10 mouse cellular contexts compared by ENCODE assay signal in genomic region chr4:140283398-140283797, GRCm38 (mm10). TPM values are rescaled to one million over a fixed set of nuclear protein-coding genes. Genes with fewer than 3 reads are reported as not detected.
DNase-seq lines count a peak whose midpoint lies in the region; ATAC-seq and TF ChIP-seq lines count a peak whose summit lies in the region.
"Had no signal": no experiment of that assay in that cellular context is flagged by ENCODE, and none has a peak within 500 bp of the region (broad histone marks: within the 10 kb centered on the region; RNA-seq: fewer than 3 reads in every experiment).

No protein-coding gene starts in this region.

- TF ChIP-seq CTCF in liver, adult 2 months (IDR thresholded peaks at IDR 0.05; ENCODE audit: low read depth, low read length) = no peak
- no peak for TF ChIP-seq CTCF in cerebellum, adult 2 months (IDR thresholded peaks at IDR 0.05; ENCODE audit: borderline replicate concordance, insufficient read depth, low read depth, low read length)

- H3K4me3 ChIP-seq in forebrain, embryonic 11.5 days (ENCODE audit: low read depth, low read length) = no peak overlapping the region
- H3K4me3 ChIP-seq in forebrain, embryonic 13.5 days = no peak overlapping the region
- H3K4me3 ChIP-seq in liver, adult 2 months (ENCODE audit: insufficient read depth, low read depth, low read length) = no peak overlapping the region
- no peak overlapping the region for H3K4me3 ChIP-seq in cerebellum, adult 2 months (replicated peaks; ENCODE audit: insufficient read depth, low read depth, low read length)
- H3K4me3 ChIP-seq in forebrain, embryonic 14.5 days (ENCODE audit: low read depth, low read length) = no peak overlapping the region
- H3K4me3 ChIP-seq: embryonic facial prominence, embryonic 15.5 days had no signal

- no peak overlapping the region for H3K9ac ChIP-seq in forebrain, embryonic 11.5 days (ENCODE audit: low read length)
- H3K9ac ChIP-seq in forebrain, embryonic 13.5 days = no peak overlapping the region
- H3K9ac ChIP-seq in liver, adult 2 months (ENCODE audit: low read depth, low read length) = no peak overlapping the region
- no peak overlapping the region for H3K9ac ChIP-seq in forebrain, embryonic 14.5 days (ENCODE audit: low read length)
- H3K9ac ChIP-seq: embryonic facial prominence, embryonic 15.5 days had no signal

- no peaks in the 10 kb centered on the region for H3K36me3 ChIP-seq in forebrain, embryonic 11.5 days (ENCODE audit: control insufficient read depth, insufficient read depth, low read length)
- H3K36me3 ChIP-seq in forebrain, embryonic 13.5 days (ENCODE audit: poor library complexity, severe bottlenecking) = no peaks in the 10 kb centered on the region
- H3K36me3 ChIP-seq in liver, adult 2 months (ENCODE audit: control insufficient read depth, insufficient read depth, low read length) = no peaks in the 10 kb centered on the region
- no peaks in the 10 kb centered on the region for H3K36me3 ChIP-seq in forebrain, embryonic 14.5 days (ENCODE audit: control insufficient read depth, insufficient read depth, low read length)
- H3K36me3 ChIP-seq: embryonic facial prominence, embryonic 15.5 days had no signal

- H3K4me1 ChIP-seq in forebrain, embryonic 11.5 days (replicated peaks; ENCODE audit: control insufficient read depth, insufficient read depth, low read length) = no peaks in the 10 kb centered on the region
- peaks cover 9% of the 10 kb centered on the region; the same call in 1 of the 2 replicates for H3K4me1 ChIP-seq in forebrain, embryonic 13.5 days
- H3K4me1 ChIP-seq in liver, adult 2 months (ENCODE audit: control insufficient read depth, insufficient read depth, low read length) = no peaks in the 10 kb centered on the region
- no peaks in the 10 kb centered on the region for H3K4me1 ChIP-seq in cerebellum, adult 2 months (ENCODE audit: control insufficient read depth, insufficient read depth, low read length)
- peaks cover 6% of the 10 kb centered on the region for H3K4me1 ChIP-seq in forebrain, embryonic 14.5 days (ENCODE audit: control insufficient read depth, insufficient read depth, low read length)
- H3K4me1 ChIP-seq: embryonic facial prominence, embryonic 15.5 days had no signal

- H3K27ac ChIP-seq in forebrain, embryonic 11.5 days (ENCODE audit: low read depth, low read length) = no peak overlapping the region
- no peak overlapping the region for H3K27ac ChIP-seq in forebrain, embryonic 13.5 days
- no peak overlapping the region for H3K27ac ChIP-seq in liver, adult 2 months (replicated peaks; ENCODE audit: insufficient read depth, low read depth, low read length)
- no peak overlapping the region for H3K27ac ChIP-seq in cerebellum, adult 2 months (ENCODE audit: insufficient read depth, low read length)
- H3K27ac ChIP-seq in forebrain, embryonic 14.5 days (ENCODE audit: low read depth, low read length) = no peak overlapping the region
- H3K27ac ChIP-seq: embryonic facial prominence, embryonic 15.5 days; macrophage had no signal

- TF ChIP-seq POLR2A in liver, adult 2 months (IDR thresholded peaks at IDR 0.05; ENCODE audit: extremely low read depth, insufficient read depth, low read length) = no peak
- TF ChIP-seq POLR2A in cerebellum, adult 2 months (IDR thresholded peaks at IDR 0.05; ENCODE audit: borderline replicate concordance, insufficient read depth, low read length) = no peak

- DNase-seq in forebrain, embryonic 11.5 days (ENCODE audit: low spot score) = peak; percentile 75
- peak; percentile 17 for DNase-seq in 416B (ENCODE audit: low read depth)
- peak; percentile 60 for DNase-seq in embryo, embryonic 11.5 days (ENCODE audit: low read depth, low spot score)
- DNase-seq in liver, adult 2 months (ENCODE audit: extremely low read depth, low read depth, low spot score) = peak; percentile 17
- DNase-seq in cerebellum, adult 2 months = no peak
- no peak for DNase-seq in spleen, postnatal 4 days (ENCODE audit: low spot score in 2 of 2)
- no peak for DNase-seq in forebrain, embryonic 14.5 days (ENCODE audit: low spot score)

- no peaks in the 10 kb centered on the region for H3K79me2 ChIP-seq in liver, adult 2 months (ENCODE audit: control insufficient read depth, insufficient read depth, low read length)

- no peak overlapping the region for H3K4me2 ChIP-seq in forebrain, embryonic 11.5 days (ENCODE audit: low read depth, low read length, severe bottlenecking)
- H3K4me2 ChIP-seq in forebrain, embryonic 13.5 days = no peak overlapping the region
- no peak overlapping the region for H3K4me2 ChIP-seq in forebrain, embryonic 14.5 days (ENCODE audit: low read length)
- H3K4me2 ChIP-seq: embryonic facial prominence, embryonic 15.5 days had no signal

- ATAC-seq in forebrain, embryonic 11.5 days (replicated peaks; ENCODE audit: low FRiP score) = no peak
- ATAC-seq in forebrain, embryonic 13.5 days = no peak
- no peak for ATAC-seq in forebrain, embryonic 14.5 days

- no peaks in the 10 kb centered on the region for H3K9me3 ChIP-seq in forebrain, embryonic 11.5 days (ENCODE audit: control insufficient read depth, low read length)
- H3K9me3 ChIP-seq in forebrain, embryonic 13.5 days (replicated peaks) = no peaks in the 10 kb centered on the region
- no peaks in the 10 kb centered on the region for H3K9me3 ChIP-seq in forebrain, embryonic 14.5 days (replicated peaks; ENCODE audit: control insufficient read depth, low read length)
- H3K9me3 ChIP-seq: embryonic facial prominence, embryonic 15.5 days had no signal

- 17% methylated on average over 2 of the region's 2 CpGs for WGBS in forebrain, embryonic 11.5 days
- 15% methylated on average over 2 of the region's 2 CpGs for WGBS in forebrain, embryonic 13.5 days
- WGBS in liver, adult 2 months = 5% methylated on average over 2 of the region's 2 CpGs
- 56% methylated on average over 2 of the region's 2 CpGs for WGBS in cerebellum, adult 2 months
- 12% methylated on average over 2 of the region's 2 CpGs for WGBS in forebrain, embryonic 14.5 days

- no peaks in the 10 kb centered on the region for H3K27me3 ChIP-seq in forebrain, embryonic 11.5 days (ENCODE audit: control insufficient read depth, insufficient read depth, low read length)
- no peaks in the 10 kb centered on the region for H3K27me3 ChIP-seq in forebrain, embryonic 13.5 days
- no peaks in the 10 kb centered on the region for H3K27me3 ChIP-seq in liver, adult 2 months (ENCODE audit: control insufficient read depth, insufficient read depth, low read length)
- H3K27me3 ChIP-seq in cerebellum, adult 2 months (ENCODE audit: control insufficient read depth, insufficient read depth, low read length) = no peaks in the 10 kb centered on the region
- no peaks in the 10 kb centered on the region for H3K27me3 ChIP-seq in forebrain, embryonic 14.5 days (replicated peaks; ENCODE audit: control insufficient read depth, insufficient read depth, low read length)
- H3K27me3 ChIP-seq: embryonic facial prominence, embryonic 15.5 days had no signal

RNA-seq across cellular contexts. Expression of gene Igsf21, which starts 36.8 kb away (rescaled TPM):
- polyA plus RNA-seq in forebrain, embryonic 11.5 days (2014; fragmentation: Nextera tagmentation; extraction: Ambion mirVana) = 12.7 and 13.3 TPM in 2 replicates
- 28.6 and 29.4 TPM in 2 replicates for polyA plus RNA-seq in forebrain, embryonic 13.5 days (2015; fragmentation: Nextera tagmentation; extraction: Ambion mirVana)
- total RNA-seq in liver, adult 2 months (2014; rRNA removed) = 0.13 TPM in 1 of 2 replicates, not detected in the other
- polyA plus RNA-seq in liver, adult 2 months (2012; rRNA removed) = 0.09 TPM in 1 of 2 replicates, not detected in the other
- 55.2 and 63.4 TPM in 2 replicates for polyA plus RNA-seq in cerebellum, adult 2 months (2012; rRNA removed)
- polyA plus RNA-seq in forebrain, embryonic 14.5 days (2014; fragmentation: Nextera tagmentation; extraction: Ambion mirVana) = 30.0 and 40.3 TPM in 2 replicates
- polyA plus RNA-seq: macrophage had no signal

Comparison
In these comparisons a context has a peak if more than half of its experiments do, and no peak if none do; other contexts are left out.
1. DNase-seq: peak in forebrain, embryonic 11.5 days (single experiment), 416B (single experiment), embryo, embryonic 11.5 days (single experiment) and liver, adult 2 months (single experiment); none in cerebellum, adult 2 months (0 of 2), spleen, postnatal 4 days (0 of 2) and forebrain, embryonic 14.5 days (single experiment).
2. RNA of gene Igsf21, which starts 36.8 kb away (polyA plus RNA-seq): 55.2 to 63.4 TPM in cerebellum, adult 2 months, 30.0 to 40.3 TPM in forebrain, embryonic 14.5 days, 28.6 to 29.4 TPM in forebrain, embryonic 13.5 days and 12.7 to 13.3 TPM in forebrain, embryonic 11.5 days; 0.09 TPM in liver, adult 2 months; every median in the first group is over 10 times any median in the second.